Mouse (Mus musculus): ENCODE results near the gene Prkaa1. TPM values are rescaled to one million over a fixed set of nuclear protein-coding genes. Genes with fewer than 3 reads are reported as not detected.

Gene Prkaa1
- polyA plus RNA-seq, 1 experiment from 2014 or later, result 14.8 TPM

DNA sequence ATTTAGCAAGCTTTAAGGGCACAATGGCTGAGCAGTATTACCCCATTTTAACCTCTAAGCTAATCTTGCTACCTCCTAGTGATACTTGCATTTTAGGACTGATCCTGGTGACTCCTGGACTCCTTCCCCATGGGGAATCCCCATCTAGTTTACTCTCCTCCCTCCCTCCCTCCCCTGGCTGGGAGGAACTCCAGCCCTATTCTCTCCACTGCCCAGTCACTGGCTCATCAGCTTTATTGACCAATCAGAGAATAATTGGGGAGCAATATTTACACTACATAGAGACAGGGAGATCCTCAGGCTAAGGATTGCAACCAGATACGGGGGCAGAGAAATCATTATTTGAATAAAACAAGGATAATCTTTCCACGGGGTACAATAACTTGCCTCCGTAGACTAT is 9.5 kb upstream of the Prkaa1 start:
- Histone ChIP-seq H3K27me3 (replicated peaks) (no peaks in the 10 kb centered on the region), H3K9me3 (no peaks in the 10 kb centered on the region), H3K36me3 (replicated peaks) (no peaks in the 10 kb centered on the region), H3K9ac (no peak overlapping the region), H3K4me1 (no peaks in the 10 kb centered on the region), H3K4me3 (no peak overlapping the region), H3K27ac (no peak overlapping the region), H3K4me2 (no peak overlapping the region)
- WGBS, result 61% methylated on average over 3 of the region's 3 CpGs
- ATAC-seq (replicated peaks), result no peak

- no peak overlapping the region for H3K27ac ChIP-seq
- no peak for ATAC-seq (replicated peaks)
- WGBS, result 78% methylated on average over 8 of the region's 8 CpGs
Measured at GRCm38 (mm10) chr15:5134945-5135483, 8.6 kb upstream of the Prkaa1 start.

GRCm38 (mm10) chr15:5138021-5138856 is 5.4 kb upstream of the Prkaa1 start:
- H3K36me3 ChIP-seq (replicated peaks), result no peaks in the 10 kb centered on the region
- H3K4me1 ChIP-seq, result no peaks in the 10 kb centered on the region
- no peaks in the 10 kb centered on the region for H3K27me3 ChIP-seq (replicated peaks)
- 71% methylated on average over 9 of the region's 9 CpGs for WGBS
- H3K4me2 ChIP-seq, result no peak overlapping the region
- no peaks in the 10 kb centered on the region for H3K9me3 ChIP-seq
- no peak overlapping the region for H3K9ac ChIP-seq
- no peak overlapping the region for H3K27ac ChIP-seq
- peak; percentile 65; the same call in 1 of the 2 replicates for ATAC-seq (replicated peaks)
- no peak overlapping the region for H3K4me3 ChIP-seq

More at GRCm38 (mm10) chr15:5134945-5135483, 8.6 kb upstream of the Prkaa1 start:
- Histone ChIP-seq H3K27me3 (replicated peaks) (no peaks in the 10 kb centered on the region), H3K4me3 (no peak overlapping the region), H3K9me3 (no peaks in the 10 kb centered on the region), H3K36me3 (replicated peaks) (no peaks in the 10 kb centered on the region), H3K4me1 (no peaks in the 10 kb centered on the region), H3K9ac (no peak overlapping the region), H3K4me2 (no peak overlapping the region)

- Histone ChIP-seq H3K4me2 (no peak overlapping the region), H3K9me3 (no peaks in the 10 kb centered on the region), H3K36me3 (replicated peaks) (no peaks in the 10 kb centered on the region), H3K27ac (no peak overlapping the region), H3K9ac (no peak overlapping the region), H3K27me3 (replicated peaks) (no peaks in the 10 kb centered on the region), H3K4me3 (no peak overlapping the region), H3K4me1 (0 out of 2 replicates have a peak, but pooled peaks cover under 1% of the 10 kb centered on the region)
- ATAC-seq (replicated peaks), result no peak
- WGBS, result 90% methylated on average over 2 of the region's 2 CpGs
Measured at GRCm38 (mm10) chr15:5139366-5139765, 4.3 kb upstream of the Prkaa1 start.

DNA sequence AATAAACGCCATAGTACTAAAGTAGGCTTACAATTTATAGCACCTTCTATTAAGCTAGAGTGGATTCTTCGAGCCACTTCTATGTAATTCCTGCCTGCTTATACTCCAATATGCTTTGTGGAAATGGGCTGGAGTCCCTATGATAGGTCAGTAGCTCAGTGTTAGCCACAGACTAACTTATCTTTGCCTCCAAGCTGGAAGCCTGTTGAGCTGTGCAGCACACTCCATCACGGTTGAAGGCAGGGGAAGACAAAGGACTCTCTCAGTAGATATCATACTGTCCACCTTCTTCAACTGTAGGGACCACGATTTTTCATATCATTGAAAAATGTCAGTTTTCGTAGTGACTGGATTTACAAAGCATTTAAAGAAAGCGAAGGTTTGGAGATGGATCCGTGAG is 3.8 kb upstream of the Prkaa1 start:
- Histone ChIP-seq H3K4me2 (no peak overlapping the region), H3K27ac (no peak overlapping the region), H3K4me1 (peaks cover 5% of the 10 kb centered on the region), H3K9ac (no peak overlapping the region), H3K36me3 (replicated peaks) (no peaks in the 10 kb centered on the region), H3K4me3 (no peak overlapping the region), H3K9me3 (no peaks in the 10 kb centered on the region), H3K27me3 (replicated peaks) (no peaks in the 10 kb centered on the region)
- WGBS, result 95% methylated on average over 7 of the region's 7 CpGs
- no peak for ATAC-seq (replicated peaks)

DNA sequence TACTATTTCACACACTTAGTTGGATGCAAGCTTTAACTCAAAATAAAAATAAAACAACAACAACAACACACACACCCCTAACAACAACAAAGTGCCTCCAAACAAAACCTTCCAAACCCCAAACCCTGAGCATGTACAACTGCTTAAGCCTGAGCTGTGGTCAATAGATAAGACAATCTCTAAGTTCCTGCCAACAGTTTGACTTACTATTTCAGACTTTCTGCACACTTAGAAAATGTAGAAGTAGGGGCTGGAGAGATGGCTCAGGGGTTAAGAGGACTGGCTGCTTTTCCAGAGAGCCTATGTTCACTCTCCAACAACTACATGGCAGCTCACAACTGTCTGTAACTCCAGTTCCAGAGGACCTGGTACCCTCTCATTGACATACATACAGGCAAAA is 3.3 kb upstream of the Prkaa1 start:
- ATAC-seq (replicated peaks), result no peak
- Histone ChIP-seq H3K4me3 (no peak overlapping the region), H3K27me3 (replicated peaks) (no peaks in the 10 kb centered on the region), H3K4me1 (peaks cover 10% of the 10 kb centered on the region), H3K9me3 (no peaks in the 10 kb centered on the region), H3K9ac (no peak overlapping the region), H3K27ac (no peak overlapping the region), H3K4me2 (no peak overlapping the region), H3K36me3 (replicated peaks) (no peaks in the 10 kb centered on the region)

GRCm38 (mm10) chr15:5142047-5142446 is 1.6 kb upstream of the Prkaa1 start:
- no peaks in the 10 kb centered on the region for H3K27me3 ChIP-seq (replicated peaks)
- no peaks in the 10 kb centered on the region for H3K36me3 ChIP-seq (replicated peaks)
- H3K4me2 ChIP-seq, result no peak overlapping the region
- 76% methylated on average over 5 of the region's 5 CpGs for WGBS
- peaks cover 17% of the 10 kb centered on the region for H3K4me1 ChIP-seq
- no peaks in the 10 kb centered on the region for H3K9me3 ChIP-seq
- no peak for ATAC-seq (replicated peaks)
- H3K4me3 ChIP-seq, result no peak overlapping the region
- no peak overlapping the region for H3K27ac ChIP-seq
- no peak overlapping the region for H3K9ac ChIP-seq

DNA sequence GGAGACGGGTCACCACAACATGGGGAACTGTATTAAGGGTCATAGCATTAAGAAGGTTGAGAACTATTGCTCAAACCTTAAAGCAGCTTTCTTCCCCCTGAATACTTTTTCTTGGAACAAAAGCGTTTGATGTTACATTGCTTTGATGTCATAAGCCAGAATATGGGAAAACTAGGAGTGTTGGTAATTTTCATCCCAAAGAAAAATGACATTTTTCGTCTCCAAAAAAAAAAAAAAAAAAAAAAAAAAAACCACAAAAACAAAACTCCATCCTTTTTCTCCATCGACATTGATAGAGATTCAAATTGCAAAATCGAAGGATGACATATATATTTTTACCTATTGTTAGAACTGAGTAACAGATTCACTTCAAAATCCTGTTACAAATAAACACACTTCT is 947 bp upstream of the Prkaa1 start:
- peak overlapping the region; percentile 58 for H3K4me2 ChIP-seq
- H3K9me3 ChIP-seq, result no peaks in the 10 kb centered on the region
- H3K4me3 ChIP-seq, result peak overlapping the region; percentile 88; the same call in 1 of the 2 replicates
- ATAC-seq (replicated peaks), result no peak
- H3K9ac ChIP-seq, result no peak overlapping the region
- H3K27me3 ChIP-seq (replicated peaks), result no peaks in the 10 kb centered on the region
- peaks cover 17% of the 10 kb centered on the region for H3K4me1 ChIP-seq
- no peak overlapping the region for H3K27ac ChIP-seq
- H3K36me3 ChIP-seq (replicated peaks), result no peaks in the 10 kb centered on the region
- 71% methylated on average over 5 of the region's 5 CpGs for WGBS

DNA sequence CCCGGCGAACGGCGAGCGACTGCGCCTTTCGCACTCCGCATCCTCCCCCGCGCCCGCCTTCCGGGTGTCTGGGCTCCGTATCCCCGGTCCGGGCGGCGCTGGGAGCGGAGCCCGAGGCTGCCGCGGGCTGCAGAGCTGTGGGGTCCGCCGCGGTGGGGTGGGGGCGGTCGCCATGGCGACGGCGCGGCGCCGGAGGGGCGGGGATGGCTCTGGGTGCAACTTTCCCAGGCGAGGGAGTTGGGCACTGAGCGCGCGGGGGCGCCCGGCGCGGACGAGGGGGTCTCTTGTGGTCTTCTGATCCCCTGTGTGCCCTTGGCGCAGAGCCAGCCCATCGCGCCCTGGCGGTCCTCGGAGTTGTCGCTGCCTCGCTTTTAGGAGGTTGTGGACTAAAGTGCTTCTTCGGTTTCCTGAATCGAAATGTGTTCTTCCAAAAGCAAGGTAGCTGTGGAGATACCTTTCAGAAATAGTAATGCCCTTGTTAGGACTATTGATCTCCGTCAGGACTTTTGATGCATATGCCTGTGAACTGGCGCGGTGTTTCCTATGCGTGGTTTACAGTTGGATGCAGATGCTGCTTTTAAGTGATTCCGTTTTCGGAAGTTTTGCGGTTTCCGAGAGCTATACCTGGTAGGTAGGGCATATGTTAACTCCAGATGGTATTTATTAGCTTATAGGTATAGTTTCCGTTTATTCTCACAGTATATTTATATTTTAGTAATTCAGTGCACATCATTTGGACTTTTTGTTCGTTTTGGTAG is 539 bp downstream of the Prkaa1 start:
- ATAC-seq (replicated peaks), result peak; percentile 92
- Histone ChIP-seq H3K9ac (peak overlapping the region; percentile 74), H3K4me1 (peaks cover 17% of the 10 kb centered on the region), H3K36me3 (replicated peaks) (no peaks in the 10 kb centered on the region), H3K27ac (peak overlapping the region; percentile 93), H3K9me3 (no peaks in the 10 kb centered on the region), H3K27me3 (replicated peaks) (no peaks in the 10 kb centered on the region), H3K4me2 (peak overlapping the region; percentile 58), H3K4me3 (peak overlapping the region; percentile 88)
- 1% methylated on average over 44 of the region's 61 CpGs for WGBS

DNA sequence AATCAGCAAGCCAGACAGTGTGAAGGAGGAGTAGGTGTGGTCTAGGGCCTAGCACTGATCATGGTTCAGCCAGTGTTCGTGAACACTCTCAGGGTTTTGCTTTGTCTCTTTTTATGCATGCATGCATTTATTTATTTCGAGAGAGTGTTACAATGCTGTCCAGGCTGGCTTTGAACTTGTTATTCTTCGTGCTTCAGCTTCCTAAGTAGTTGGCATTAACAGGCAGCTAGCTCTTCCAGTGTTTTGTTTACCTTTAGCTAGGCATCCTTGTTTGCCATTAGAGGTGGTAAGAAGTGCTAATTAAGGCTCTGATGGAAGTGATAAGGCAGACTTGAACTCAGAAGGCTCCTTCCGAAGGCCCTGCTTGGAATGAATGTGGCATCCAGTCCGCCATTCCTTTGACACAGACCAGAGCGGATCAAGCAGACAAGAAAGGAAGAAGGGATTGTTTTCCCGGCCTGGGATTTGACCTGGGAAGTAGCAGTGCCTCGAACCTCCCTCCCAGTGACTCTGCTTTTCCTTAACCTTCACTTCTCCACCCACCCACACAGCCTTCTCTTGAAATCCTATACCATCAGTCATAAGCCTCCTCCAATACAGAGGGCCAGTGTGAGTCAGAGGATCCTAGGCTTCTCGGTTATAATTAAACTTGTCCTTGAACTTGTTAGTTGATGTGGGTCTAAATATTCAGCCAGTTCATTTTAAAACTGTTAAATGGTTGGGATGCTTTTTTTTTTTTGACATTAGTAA is 1.7 kb downstream of the Prkaa1 start:
- Histone ChIP-seq H3K27me3 (replicated peaks) (no peaks in the 10 kb centered on the region), H3K36me3 (replicated peaks) (no peaks in the 10 kb centered on the region), H3K4me1 (peaks cover 17% of the 10 kb centered on the region), H3K27ac (no peak overlapping the region), H3K9ac (0 out of 2 replicates have a peak overlapping the region, but pooled peaks have one; percentile 1), H3K9me3 (no peaks in the 10 kb centered on the region), H3K4me2 (peak overlapping the region; percentile 58), H3K4me3 (peak overlapping the region; percentile 88; the same call in 1 of the 2 replicates)
- ATAC-seq (replicated peaks), result no peak
- WGBS, result 44% methylated on average over 9 of the region's 9 CpGs

- Histone ChIP-seq H3K27me3 (replicated peaks) (no peaks in the 10 kb centered on the region), H3K4me3 (no peak overlapping the region), H3K4me1 (peaks cover 17% of the 10 kb centered on the region), H3K4me2 (no peak overlapping the region), H3K36me3 (replicated peaks) (no peaks in the 10 kb centered on the region), H3K9me3 (no peaks in the 10 kb centered on the region), H3K9ac (no peak overlapping the region), H3K27ac (no peak overlapping the region)
- no peak for ATAC-seq (replicated peaks)
- 89% methylated on average over 4 of the region's 4 CpGs for WGBS
Measured at GRCm38 (mm10) chr15:5149187-5149586, 5.5 kb downstream of the Prkaa1 start.

- WGBS, result 96% methylated on average over 6 of the region's 6 CpGs
- H3K36me3 ChIP-seq (replicated peaks), result no peaks in the 10 kb centered on the region
- H3K9ac ChIP-seq, result no peak overlapping the region
- ATAC-seq (replicated peaks), result no peak
- H3K27ac ChIP-seq, result no peak overlapping the region
- H3K4me1 ChIP-seq, result peaks cover 7% of the 10 kb centered on the region; the same call in 1 of the 2 replicates
- H3K4me2 ChIP-seq, result no peak overlapping the region
- no peaks in the 10 kb centered on the region for H3K9me3 ChIP-seq
- H3K27me3 ChIP-seq (replicated peaks), result no peaks in the 10 kb centered on the region
- no peak overlapping the region for H3K4me3 ChIP-seq
Measured at GRCm38 (mm10) chr15:5152171-5152570, 8.5 kb downstream of the Prkaa1 start.
